Mouse (Mus musculus): ENCODE measurements around the gene Gm47429. TPM values are rescaled to one million over a fixed set of nuclear protein-coding genes. Genes with fewer than 3 reads are reported as not detected.
"Not testable (repeated sequence)": the region's sequence is repeated elsewhere in the genome, so short reads cannot be mapped to it uniquely, and the experiment has no call there.

Gene Gm47429
- not detected for total RNA-seq (2022)

DNA sequence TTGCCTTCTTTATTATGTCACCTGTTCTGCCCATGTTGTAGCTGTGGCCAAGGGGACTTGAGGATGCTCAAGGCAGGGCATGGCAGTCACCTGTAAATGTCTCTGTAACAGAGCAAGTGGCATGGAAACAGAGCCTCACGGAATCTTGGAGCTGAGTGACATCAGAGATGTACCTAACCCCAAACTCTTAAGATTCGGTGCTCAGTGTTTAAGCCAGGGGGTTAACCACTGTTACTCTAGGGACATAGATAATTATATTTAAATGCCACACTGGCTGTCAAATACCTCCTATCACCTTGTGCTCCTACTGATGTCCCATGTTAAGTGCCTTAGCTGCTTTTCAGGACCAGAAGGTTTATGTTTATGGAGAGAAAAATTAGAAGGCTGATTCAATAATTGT, at the start of gene Gm47429:
Gene Gm47429, minus strand, starts transcription at position 101 of the 400 bp plus-strand sequence.
- no peak for DNase-seq (ENCODE audit: low spot score in 2 of 2)

DNA sequence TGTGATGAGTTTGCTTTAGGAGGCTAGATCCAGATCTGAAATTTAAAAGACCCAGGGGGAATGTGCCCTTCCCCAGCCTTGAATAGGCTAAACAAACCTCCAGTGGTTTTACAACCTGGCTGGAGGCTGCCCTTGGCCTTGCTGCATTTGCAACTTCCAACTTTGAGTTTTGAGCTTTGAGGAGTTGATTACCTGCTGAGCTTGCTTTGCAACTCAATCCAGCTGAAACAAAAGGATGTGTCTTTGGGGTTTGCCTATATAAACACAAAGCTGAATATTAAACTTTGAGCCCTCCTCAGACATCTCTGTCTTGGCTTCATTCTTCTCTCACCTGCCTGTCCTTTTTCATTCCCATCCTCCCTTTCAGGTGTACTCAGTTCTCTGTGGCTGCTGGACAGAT, 44.8 kb upstream of the Gm47429 start:
- DNase-seq (ENCODE audit: low spot score in 2 of 2): not testable (repeated sequence)

DNA sequence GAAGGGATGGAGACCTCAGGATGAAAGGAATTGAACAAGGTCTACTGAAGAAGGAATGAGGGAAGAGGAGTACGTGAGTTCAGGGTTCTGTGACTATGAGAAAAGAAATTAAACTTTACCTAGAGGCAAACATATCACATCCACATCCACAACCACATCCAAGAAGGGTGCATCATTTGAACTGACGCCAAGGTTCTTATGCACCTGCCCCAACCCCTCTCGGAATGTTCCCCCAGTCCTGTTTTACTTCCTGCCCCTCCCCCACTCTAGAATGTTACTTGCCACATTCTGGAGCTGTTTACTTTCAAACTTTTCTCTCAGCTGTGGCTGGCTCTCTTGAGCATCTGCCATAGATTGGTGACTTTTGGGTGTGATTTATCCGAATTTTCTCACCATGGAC, 23.3 kb upstream of the Gm47429 start, which contains the start of gene Nutm2:
Gene Nutm2, plus strand, starts transcription at position 301 of the 400 bp plus-strand sequence.
- DNase-seq (ENCODE audit: low spot score in 2 of 2): no peak

DNA sequence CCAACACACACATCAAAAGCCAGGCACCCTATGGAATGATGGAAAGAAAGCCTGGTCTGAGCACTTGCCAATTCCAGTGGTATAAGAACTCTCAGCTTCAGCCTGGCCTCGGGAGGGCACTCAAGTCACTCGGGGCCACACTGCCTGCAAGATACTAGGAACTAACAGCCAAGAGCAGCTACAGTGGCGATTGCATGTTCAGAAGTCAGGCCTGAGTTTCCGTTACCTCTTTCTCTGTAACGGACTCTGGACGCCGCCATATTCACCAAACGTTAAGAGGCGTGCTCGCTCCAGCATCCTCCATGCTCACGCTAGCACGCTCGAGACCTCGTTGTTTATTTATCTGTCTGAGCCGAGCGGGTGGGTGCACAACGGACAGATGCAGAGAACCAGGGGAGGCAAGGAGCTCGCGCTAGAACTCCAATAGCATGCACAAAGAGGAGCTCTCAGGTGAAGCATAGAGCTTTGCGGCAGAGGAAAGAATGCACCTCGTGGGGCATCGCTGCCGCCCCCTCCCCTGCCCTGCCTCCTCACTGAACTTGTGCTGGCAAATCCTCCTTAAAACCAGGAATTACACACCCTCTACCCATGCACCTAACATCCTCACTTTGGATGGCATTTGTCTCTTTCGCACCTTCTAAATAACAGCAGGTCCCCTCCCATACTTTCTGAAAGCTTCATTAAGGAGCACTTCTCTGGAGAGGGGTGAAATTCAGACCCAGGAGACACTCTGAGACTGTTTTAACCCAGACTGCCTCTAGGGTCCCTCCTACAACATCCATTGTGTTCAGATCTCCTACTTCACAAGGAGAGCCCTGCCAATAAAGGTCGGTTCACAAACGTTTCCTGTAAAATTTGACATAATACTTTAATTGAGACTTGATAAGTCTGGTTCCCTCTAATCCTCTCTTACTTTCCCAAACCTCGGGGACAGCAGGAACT, 21.2 kb upstream of the Gm47429 start:
- no peak for DNase-seq (ENCODE audit: low spot score in 2 of 2)

DNA sequence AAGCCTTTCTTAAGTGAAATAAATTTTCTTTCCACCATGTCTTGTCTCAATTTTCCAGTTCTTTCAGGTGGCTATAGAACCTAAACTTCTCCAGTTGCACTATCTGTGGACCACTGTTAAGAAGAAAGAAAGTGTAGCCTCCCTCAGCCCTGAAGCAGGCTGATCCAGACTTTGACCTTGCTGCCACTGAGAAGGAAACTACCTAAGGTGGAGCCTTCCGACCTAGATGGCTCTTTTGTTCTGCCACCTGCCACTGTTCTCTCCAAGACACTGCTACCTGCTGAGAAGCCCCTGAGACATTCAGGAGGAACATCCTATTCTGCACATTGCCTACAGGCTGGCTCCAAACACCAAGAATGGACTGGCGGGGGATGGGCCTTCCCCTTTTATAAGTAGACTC, 16.7 kb upstream of the Gm47429 start:
- DNase-seq (ENCODE audit: low spot score in 2 of 2): not testable (repeated sequence)

DNA sequence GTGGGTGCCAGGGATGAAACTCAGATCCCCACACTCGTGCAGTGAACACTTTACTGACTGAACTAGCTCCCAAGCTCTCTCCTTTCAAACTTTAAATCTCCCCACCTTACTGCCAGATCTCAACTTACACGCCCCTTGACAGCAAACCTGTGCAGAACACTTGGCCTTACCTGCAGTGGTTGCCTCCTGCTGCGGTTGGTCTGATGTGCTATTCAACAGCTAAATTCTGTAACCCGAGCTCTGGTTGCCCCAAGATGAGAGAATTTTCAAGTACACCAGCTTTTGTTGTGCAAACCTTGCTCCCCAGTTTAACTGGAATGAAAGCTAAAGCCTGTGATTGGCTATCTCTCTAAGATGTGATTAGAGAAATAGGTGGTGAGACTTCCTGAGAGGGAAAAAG, 9.7 kb upstream of the Gm47429 start:
- DNase-seq (ENCODE audit: low spot score in 2 of 2): no peak

DNA sequence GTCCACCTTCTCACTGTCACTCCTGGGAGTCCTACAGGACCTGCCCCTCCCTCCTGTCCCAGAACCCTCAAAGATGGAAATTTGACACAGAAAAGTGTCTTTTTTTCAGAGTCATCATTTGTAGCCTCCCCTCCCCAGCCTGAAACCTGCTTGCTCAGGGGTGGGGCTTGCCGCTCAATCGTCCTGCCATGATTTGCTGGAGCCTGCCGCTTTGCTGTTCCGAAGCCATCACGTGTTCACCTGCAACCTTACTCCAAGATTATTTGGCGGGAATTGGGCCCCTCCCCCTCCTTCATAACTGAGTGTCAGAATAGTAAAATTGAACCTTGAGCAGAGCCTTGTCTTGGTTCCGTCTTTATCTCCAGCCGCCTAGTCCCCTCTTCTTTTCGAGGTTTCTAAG, 8.6 kb upstream of the Gm47429 start:
- not testable (repeated sequence) for DNase-seq (ENCODE audit: low spot score in 2 of 2)

DNA sequence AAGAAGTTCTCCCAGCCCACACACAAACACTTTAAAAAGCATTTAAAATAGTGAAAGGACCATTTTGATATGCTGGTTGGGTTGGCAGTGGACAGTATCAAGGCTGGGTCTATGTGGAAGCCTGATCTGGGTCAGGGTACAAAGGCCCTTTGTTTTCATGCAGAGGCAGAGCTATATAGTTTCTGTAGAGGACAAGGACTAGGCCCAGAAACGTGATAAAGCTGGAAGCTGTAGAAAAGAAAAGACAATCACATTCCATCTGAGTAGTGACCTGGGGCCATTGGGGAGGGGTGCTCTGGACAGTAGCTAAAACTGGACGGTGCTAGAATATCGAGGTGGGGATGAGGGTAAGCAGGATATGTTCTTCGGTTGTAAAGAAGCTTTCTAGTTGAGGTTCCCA, 1.5 kb upstream of the Gm47429 start:
- no peak for DNase-seq (ENCODE audit: low spot score in 2 of 2)

DNA sequence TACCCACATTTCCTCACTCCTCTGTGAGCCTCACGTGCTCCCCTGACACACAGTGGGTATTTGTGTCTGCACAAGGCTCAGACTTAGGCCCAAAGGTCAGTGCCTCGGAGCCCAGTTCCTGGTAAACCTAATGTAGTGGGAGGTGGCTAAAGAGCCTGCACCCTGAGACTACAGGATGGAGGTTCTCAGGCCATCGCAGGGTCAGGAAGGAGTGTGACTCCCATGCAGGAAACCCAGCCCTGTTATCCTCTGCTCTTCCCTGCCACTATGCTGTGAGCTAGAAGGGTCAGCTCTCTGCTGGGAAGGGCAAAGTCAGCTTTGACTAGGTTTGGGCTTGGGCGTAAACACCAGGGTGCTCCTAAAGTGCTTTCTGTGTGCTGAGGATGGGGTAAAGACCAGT, 17.0 kb downstream of the Gm47429 start:
- DNase-seq (ENCODE audit: low spot score in 2 of 2): no peak

DNA sequence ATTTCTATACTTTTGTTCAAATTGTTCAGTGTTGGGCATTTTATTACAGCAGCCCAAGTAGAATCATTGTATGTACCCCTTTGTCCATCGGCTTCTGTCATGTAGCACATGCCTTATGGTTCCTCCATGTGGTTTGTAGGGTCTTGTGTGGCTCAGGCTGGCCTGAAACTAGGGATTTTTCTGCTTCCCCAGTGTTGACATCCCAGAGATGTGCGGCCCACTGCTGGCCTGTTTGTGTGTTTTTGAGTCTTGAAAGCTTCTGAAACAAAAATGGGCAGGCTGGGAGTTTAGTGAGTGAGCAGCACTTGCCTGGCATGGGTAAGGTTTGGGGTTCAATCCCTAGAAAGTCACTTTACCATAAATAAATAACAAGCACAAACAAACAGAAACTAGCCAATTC, 19.2 kb downstream of the Gm47429 start:
- no peak for DNase-seq (ENCODE audit: low spot score in 2 of 2)

DNA sequence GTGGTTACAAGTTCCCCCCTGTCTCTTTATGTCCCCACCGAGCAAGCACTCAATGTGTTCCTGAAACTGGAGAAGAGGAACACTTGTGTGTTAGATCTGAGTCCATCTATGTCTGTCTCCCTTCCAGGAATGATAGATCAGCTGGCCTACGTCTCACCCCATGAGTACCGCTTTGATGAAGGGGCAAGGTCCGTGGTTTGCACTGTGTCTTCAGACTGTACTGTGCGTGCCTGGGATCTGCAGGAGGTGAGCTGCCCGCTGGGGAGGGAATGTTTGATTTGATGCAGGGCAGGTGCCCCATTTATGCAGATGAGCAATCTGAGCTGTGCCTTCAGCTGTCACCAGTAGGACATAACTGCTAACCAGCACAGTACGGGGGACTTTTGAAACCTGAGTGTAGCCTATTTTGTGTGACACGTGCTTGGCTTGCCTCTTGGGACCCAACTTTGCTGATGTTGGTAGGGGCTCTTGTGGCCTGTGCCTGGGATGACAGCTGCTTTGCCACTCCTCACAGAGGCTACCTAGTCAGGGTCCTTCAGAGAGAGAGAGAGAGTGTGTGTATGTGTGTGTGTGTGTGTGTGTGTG, 20.0 kb downstream of the Gm47429 start:
- DNase-seq (ENCODE audit: low spot score in 2 of 2): peak in 1 of 2 experiments; percentile 13

DNA sequence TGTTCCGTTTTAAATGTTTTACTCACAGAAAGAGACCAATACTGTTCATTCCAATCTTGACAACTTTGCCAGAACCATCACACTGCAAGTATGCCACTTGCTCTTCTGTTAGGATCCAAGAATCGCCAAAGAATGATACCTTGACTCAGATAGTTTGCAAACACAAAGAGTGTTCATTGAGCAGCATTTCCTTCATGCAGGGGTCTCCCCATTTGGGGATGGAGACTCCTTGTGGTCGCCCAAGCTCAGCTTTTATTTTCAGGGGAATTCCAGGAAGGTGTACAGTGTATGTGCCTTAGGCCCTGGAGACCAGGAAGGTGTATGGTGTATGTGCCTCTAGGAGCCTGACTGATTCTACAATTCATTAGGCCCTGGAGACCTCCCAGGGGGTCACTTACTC, 25.3 kb downstream of the Gm47429 start:
- DNase-seq (ENCODE audit: low spot score in 2 of 2): no peak

DNA sequence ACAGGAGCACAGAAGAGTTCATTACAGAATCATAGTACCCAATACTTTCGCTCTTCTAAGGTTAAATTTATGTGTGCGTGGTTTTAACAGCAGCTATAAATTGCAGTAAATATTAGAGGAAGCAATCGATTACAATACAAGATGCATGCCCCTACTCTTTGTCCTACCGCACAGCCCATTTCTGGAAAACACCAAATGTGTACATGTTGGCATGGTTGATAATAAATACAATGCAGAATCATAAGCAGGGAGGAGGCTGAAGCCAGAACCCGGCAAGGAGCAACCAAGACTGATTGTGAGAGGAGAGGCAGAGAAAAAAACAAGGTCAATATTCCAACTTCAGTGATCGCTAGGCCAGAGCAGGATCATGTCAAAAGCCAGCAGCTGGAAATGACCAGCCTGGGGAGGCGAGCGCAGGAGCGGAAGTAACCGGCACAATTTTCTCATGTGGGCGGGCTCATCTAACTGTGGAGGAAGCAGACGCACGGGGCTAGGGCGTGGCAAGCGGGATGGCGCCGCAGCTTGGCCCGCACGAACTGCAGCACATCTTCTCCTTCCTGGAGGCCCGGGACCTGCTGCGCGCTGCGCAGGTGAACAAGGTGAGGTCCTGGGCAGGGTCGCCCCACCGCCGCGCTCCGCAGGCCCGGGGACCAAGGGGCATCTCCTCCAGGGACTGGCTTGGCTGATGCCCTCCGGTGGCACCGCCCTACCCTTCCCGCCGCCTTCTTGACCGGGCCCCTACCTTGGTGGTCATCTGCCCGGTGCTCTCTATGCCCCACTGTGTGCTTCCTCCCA, 26.1 kb downstream of the Gm47429 start, which contains the start of gene Fbxw17:
Gene Fbxw17, plus strand, starts transcription at position 476 of the 795 bp plus-strand sequence.
- peak; percentile 43 to 62 for DNase-seq (ENCODE audit: low spot score in 2 of 2)

Other genes starting within 250 kb of the Gm47429 start
- gene Gm906, start 193.6 kb downstream of the Gm47429 start, total RNA-seq (2022): not detected
- 10 to 100 TPM in 1 of 4 experiments, 1 to 10 TPM in 3; 3.9 to 12.8 (median 6.0) TPM for gene Fbxw17, start 26.0 kb downstream of the Gm47429 start, total RNA-seq (2022)
- gene Nutm2, start 23.4 kb upstream of the Gm47429 start, total RNA-seq (2022): not detected
- not detected for gene Gm904, start 199.3 kb upstream of the Gm47429 start, total RNA-seq (2022)